Mouse (Mus musculus) mouse trophoblast stem cell (cell line): ENCODE results near the gene Akap6.
"Not testable (repeated sequence)": the region's sequence is repeated elsewhere in the genome, so short reads cannot be mapped to it uniquely, and the experiment has no call there.

ENCODE experiments used
- in situ Hi-C, 2 experiments: fragments of 300-500 bp; cut with MseI, MboI; formaldehyde crosslinking; loops; 2 replicates in 1 of 2; 3 replicates in 1 of 2; pipeline ENCODE4 v1.15.1; 2025

Akap6 gene

DNA sequence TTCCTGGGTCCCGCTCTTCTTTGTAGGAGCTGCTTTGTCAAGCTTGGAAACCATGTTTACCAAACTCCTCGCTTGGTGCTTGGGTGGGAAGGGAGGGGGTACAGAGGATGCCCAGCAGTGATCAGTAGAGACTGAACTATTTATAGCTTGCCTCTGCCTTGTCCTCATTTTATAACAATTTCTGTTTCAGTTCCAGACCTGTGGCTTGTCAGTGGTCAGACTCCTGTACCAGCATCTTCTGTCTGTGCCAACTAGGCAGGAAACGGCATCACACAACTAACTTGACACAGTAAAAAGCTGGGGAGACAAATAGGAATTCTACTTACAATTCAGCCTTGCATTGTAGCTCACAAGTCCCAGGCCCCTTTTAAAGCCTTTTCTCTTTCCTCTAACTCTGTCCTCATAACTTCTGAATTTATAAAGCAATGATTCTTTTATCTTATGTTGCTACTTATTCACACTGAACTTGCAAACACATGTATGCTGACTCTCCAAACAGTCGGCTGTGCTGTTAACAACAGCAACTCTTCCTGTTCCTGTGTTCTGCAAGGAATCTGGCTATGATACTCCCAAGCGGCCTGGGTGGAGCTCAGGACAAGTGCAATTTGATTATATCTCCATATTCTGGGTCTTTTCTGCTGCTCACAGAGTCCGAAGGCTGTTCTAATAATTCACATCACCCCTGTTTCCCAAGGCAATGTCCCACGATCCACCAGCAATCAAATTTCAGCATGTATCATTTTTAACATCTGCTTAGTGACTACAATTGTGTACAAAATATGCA lies 12.9 kb downstream of the Akap6 start:
- in situ Hi-C loops, result no loop called here

DNA sequence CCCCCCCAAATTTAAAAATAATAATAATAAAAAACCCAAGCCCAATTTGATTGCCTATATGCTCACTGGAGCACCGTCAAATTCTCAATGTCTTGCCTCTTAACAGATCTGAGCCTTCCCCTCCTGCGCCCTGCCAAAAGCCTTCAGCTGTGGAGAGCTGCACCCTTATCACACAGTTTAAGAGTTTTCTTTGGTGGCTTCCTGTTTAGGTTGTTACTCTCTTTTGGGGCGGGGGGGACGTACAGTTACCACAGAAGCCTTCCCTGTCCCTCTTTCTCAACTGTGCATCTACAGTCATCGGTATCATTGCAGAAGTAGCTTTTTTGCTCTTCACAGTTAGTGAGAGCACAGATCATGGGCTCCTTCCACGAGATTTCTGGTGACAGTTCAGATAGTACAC lies 19.2 kb downstream of the Akap6 start:
- in situ Hi-C loops, result no loop called here

DNA sequence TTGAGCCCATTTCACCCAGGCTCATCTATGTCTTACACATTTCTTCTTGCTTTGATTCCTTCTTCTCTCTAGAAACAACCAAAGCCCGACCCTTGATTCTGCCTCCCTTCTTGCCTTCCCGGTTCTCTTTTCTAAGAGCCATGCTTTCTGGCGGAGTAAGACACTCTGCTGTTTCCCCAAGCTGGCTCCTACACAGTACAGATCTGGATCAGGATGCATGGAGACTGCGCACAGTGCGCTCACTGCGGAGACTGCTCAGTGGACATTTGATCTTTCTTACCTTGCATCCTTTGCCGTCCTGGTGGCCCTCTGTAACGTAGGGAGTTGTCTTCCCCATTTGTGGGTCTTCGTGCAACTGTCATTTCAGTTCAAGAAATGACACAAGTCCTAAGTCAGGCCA lies 20.0 kb downstream of the Akap6 start:
- in situ Hi-C loops, result no loop called here

- in situ Hi-C loops, result no loop called here
Observed at GRCm38 (mm10) chr12:52719681-52720080, 20.5 kb downstream of the Akap6 start.

GRCm38 (mm10) chr12:52724039-52724615 lies 24.9 kb downstream of the Akap6 start:
- in situ Hi-C loops, result not testable (repeated sequence)

GRCm38 (mm10) chr12:52726434-52727231 lies 27.4 kb downstream of the Akap6 start:
- in situ Hi-C loops, result no loop called here

DNA sequence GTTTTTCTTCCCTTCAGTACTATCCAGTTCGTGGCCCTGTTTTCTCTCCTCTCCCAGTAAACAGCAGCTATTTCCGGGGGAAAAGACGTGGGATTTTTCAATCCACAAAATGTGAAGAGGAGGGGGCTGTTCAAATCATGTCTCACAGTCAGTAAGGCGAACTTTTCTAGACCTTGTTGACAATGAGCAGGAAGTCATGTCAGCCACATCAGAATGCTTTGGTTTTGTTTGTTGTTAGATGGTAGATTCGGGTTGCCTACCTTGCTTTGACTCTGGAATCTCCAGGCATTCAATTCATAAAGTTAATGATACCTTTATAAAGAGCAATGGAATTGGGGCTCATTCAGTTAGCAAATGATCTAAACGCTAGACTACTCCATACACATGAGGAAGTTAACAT lies 30.2 kb downstream of the Akap6 start:
- in situ Hi-C loops, result no loop called here

DNA sequence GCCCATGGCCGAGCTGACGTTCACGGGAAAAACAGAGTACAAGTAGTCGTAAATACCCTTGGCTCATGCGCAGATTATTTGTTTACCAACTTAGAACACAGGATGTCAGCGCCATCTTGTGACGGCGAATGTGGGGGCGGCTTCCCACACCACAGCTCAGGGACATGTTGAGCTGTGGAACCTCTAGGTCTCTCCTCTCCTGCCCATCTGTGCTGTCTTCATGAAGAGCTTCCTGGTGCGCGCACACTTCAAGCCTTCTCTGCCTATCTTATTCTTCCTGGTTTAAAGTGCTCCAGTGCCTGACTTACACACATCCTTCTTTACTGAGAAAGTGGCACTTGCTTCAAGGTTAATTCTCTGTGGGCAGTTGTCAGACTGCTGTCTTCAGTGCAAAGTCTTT lies 36.0 kb downstream of the Akap6 start:
- in situ Hi-C loops, result not testable (repeated sequence)

GRCm38 (mm10) chr12:52737151-52737550 lies 38.0 kb downstream of the Akap6 start:
- in situ Hi-C loops, result no loop called here

GRCm38 (mm10) chr12:52739326-52739725 lies 40.1 kb downstream of the Akap6 start:
- in situ Hi-C loops, result no loop called here

GRCm38 (mm10) chr12:52741801-52742200 lies 42.6 kb downstream of the Akap6 start:
- in situ Hi-C loops, result no loop called here

- in situ Hi-C loops, result no loop called here
Observed at GRCm38 (mm10) chr12:52750006-52750405, 50.8 kb downstream of the Akap6 start.

GRCm38 (mm10) chr12:52755649-52756048 lies 56.5 kb downstream of the Akap6 start:
- in situ Hi-C loops, result no loop called here

- in situ Hi-C loops, result no loop called here
Observed at GRCm38 (mm10) chr12:52757881-52758280, 58.7 kb downstream of the Akap6 start.

- in situ Hi-C loops, result no loop called here
Observed at GRCm38 (mm10) chr12:52764046-52764445, 64.9 kb downstream of the Akap6 start.

GRCm38 (mm10) chr12:52764810-52765209 lies 65.6 kb downstream of the Akap6 start:
- in situ Hi-C loops, result no loop called here

DNA sequence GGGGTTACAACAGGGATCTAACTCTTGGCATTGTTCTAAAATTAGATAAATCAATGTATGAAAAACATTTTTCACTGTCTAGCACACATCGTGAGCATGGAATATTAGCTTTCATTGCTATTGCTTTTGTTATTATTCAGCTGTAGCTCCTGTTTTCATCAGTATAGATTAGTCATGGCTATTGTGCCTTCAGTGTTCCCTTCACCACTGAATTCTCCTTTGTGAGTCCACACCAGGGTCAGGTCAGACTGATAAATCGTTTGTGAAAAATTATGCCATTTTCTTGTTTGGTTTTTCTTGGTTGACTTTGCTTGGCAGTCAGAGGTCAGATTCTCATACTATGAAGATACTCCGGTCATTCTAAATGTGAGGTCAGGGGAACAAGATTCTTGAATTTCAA lies 70.4 kb downstream of the Akap6 start:
- in situ Hi-C loops, result no loop called here

DNA sequence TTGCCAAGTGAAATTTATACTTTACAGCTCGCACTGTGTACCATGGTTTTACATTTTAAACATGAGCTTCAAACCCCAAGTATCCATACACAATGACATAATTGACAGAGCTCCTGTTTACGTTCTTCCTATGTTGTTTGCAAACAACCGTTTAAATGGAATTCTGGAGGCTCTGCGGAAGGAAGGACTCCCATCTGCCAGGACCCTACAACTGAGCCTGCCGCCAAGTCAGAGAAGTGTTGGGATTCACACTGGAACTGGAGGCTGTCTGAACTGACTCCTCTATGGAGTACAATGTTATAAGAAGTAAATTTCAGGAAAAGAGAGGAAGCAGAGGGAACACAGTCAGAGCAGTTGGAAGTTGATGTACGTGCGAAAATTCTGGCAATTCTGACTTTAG lies 72.7 kb downstream of the Akap6 start:
- in situ Hi-C loops, result no loop called here

GRCm38 (mm10) chr12:52772494-52773280 lies 73.5 kb downstream of the Akap6 start:
- in situ Hi-C loops, result no loop called here

DNA sequence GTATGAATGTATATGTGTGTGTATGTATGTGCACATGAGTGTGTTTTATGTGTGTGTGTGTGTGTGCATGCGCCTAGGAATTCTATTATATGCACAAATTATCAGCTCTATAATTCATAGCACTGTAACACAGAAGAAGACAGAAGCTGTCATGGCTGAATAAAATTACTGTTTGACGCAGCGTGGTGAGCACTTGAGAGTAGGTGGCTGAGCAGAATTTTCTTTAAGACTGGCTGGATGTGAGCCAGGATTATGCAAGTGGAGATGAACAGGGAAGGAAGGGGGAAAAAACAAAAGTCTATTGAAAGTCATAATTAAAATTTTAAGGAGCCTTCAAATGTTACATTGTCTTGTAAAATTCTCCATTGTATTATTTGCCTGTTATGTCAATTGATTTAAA lies 74.7 kb downstream of the Akap6 start:
- in situ Hi-C loops, result no loop called here

DNA sequence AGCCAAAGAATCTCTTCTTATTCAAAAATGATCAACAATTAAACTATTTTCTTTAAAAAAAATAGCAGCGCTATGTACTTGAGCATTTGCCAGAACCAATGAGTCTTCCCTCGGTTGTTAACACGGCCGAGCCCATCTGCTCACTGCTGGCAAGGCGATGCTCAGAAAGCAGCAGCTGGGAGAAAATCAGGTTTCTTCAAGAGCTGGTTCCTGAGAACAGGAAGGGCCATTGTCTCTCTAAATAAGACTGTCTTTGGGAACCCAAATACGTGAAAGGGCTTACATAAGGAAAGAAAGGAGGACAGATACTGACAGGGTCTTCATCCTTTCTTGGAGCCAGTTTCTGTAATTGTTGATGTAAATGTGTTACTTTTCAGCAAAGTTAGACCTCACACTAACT lies 75.2 kb downstream of the Akap6 start:
- in situ Hi-C loops, result no loop called here

- in situ Hi-C loops, result no loop called here
Observed at GRCm38 (mm10) chr12:52780216-52780615, 81.0 kb downstream of the Akap6 start.
